Mouse (Mus musculus) myocyte (in vitro differentiated cells): ENCODE measurements at regions not wholly inside any gene's neighbourhood (a gene's known extent, or its start where the extent isn't known, plus 50 kb on each side); places are given as distances from the start of the nearest gene placed in this dataset.

Source experiments
- H3K27me3 ChIP-seq: one replicate; pipeline ENCODE4 v1.6.1; 2011; ENCODE audit not compliant: control insufficient read depth, insufficient read depth, insufficient read length
- H3K36me3 ChIP-seq: one replicate; pipeline ENCODE4 v1.6.1; 2011; ENCODE audit not compliant: control insufficient read depth, insufficient read depth
- H3K4me2 ChIP-seq: one replicate; pipeline ENCODE4 v1.6.1; 2011; ENCODE audit warnings: low read depth, control low read depth
- H3K4me3 ChIP-seq: one replicate; pipeline ENCODE4 v1.5.1; 2011; ENCODE audit warnings: mild to moderate bottlenecking, control low read depth, moderate library complexity
- H3K79me2 ChIP-seq: one replicate; pipeline ENCODE4 v1.6.1; 2011; ENCODE audit not compliant: control insufficient read depth, insufficient read depth
- H3ac ChIP-seq: one replicate; pipeline ENCODE4 v1.6.1; 2011; ENCODE audit not compliant: control insufficient read depth, insufficient read length
- CEBPB ChIP-seq: IDR thresholded peaks from 2 replicates; pipeline ENCODE4 v1.6.1; 2011; ENCODE audit warnings: mild to moderate bottlenecking, moderate library complexity; ENCODE audit not compliant: poor library complexity, insufficient read depth, severe bottlenecking
- E2F4 ChIP-seq: IDR thresholded peaks from one replicate; pipeline ENCODE4 v1.6.1; 2011; ENCODE audit warnings: mild to moderate bottlenecking, control low read depth, moderate library complexity; ENCODE audit not compliant: insufficient read depth
- MAX ChIP-seq: IDR thresholded peaks from one replicate; pipeline ENCODE4 v1.6.1; 2011; ENCODE audit warnings: low read depth, mild to moderate bottlenecking, control low read depth
- MYOD1 ChIP-seq, 3 experiments: IDR thresholded peaks; one replicate each; pipeline ENCODE4 v1.6.1; 2011; ENCODE audit warnings: control low read depth in 2 of 3, low read depth in 2 of 3, mild to moderate bottlenecking in 2 of 3, moderate library complexity in 1 of 3; ENCODE audit not compliant: insufficient read length in 2 of 3, control insufficient read depth in 1 of 3
- MYOG ChIP-seq, 3 experiments: IDR thresholded peaks; one replicate each; pipeline ENCODE4 v1.6.1; 2011; ENCODE audit warnings: control low read depth in 2 of 3, low read depth in 2 of 3, mild to moderate bottlenecking in 2 of 3; ENCODE audit not compliant: insufficient read length in 2 of 3, control insufficient read depth in 1 of 3, insufficient read depth in 1 of 3
- POLR2A ChIP-seq: IDR thresholded peaks from one replicate; pipeline ENCODE4 v1.6.1; 2011; ENCODE audit warnings: low read depth, mild to moderate bottlenecking, control low read depth, moderate library complexity; ENCODE audit not compliant: insufficient read length
- POLR2AphosphoS2 ChIP-seq: IDR thresholded peaks from one replicate; pipeline ENCODE4 v1.6.1; 2011; ENCODE audit warnings: low read depth, control low read depth; ENCODE audit not compliant: insufficient read length
- REST ChIP-seq: IDR thresholded peaks from one replicate; pipeline ENCODE4 v1.6.1; 2011; ENCODE audit warnings: mild to moderate bottlenecking, control low read depth, moderate library complexity; ENCODE audit not compliant: insufficient read depth, insufficient read length
- SRF ChIP-seq: IDR thresholded peaks from one replicate; pipeline ENCODE4 v1.6.1; 2011; ENCODE audit warnings: low read depth; ENCODE audit not compliant: control insufficient read depth, insufficient read length
- TCF12 ChIP-seq: IDR thresholded peaks from one replicate; pipeline ENCODE4 v1.6.1; 2011; ENCODE audit warnings: mild to moderate bottlenecking, control low read depth; ENCODE audit not compliant: poor library complexity, insufficient read depth, severe bottlenecking
- TCF3 ChIP-seq: IDR thresholded peaks from one replicate; pipeline ENCODE4 v1.6.1; 2011; ENCODE audit warnings: low read depth, control low read depth; ENCODE audit not compliant: insufficient read length
- USF1 ChIP-seq: IDR thresholded peaks from one replicate; pipeline ENCODE4 v1.6.1; 2011; ENCODE audit warnings: low read depth, mild to moderate bottlenecking, control low read depth, moderate library complexity

GRCm38 (mm10) chr3:50605750-50606149, 162.3 kb upstream of the Slc7a11 start:
- H3K79me2 ChIP-seq, result no peaks in the 10 kb centered on the region
- no peaks in the 10 kb centered on the region for H3K36me3 ChIP-seq
- H3K4me3 ChIP-seq, result no peak overlapping the region
- H3K27me3 ChIP-seq, result no peaks in the 10 kb centered on the region
- no peak overlapping the region for H3K4me2 ChIP-seq
- no peak overlapping the region for H3ac ChIP-seq
- TF ChIP-seq MYOD1 (IDR thresholded peaks at IDR 0.05; ENCODE audit: control insufficient read depth in 1 of 3, insufficient read length in 2 of 3, low read depth in 2 of 3) (no peak), POLR2A (no peak), POLR2AphosphoS2 (no peak), MYOG (IDR thresholded peaks at IDR 0.05; ENCODE audit: control insufficient read depth in 1 of 3, insufficient read depth in 1 of 3, insufficient read length in 2 of 3, low read depth in 2 of 3) (no peak), CEBPB (no peak), TCF12 (no peak), E2F4 (no peak), TCF3 (no peak)

- H3K4me3 ChIP-seq, result no peak overlapping the region
- H3ac ChIP-seq, result no peak overlapping the region
- H3K79me2 ChIP-seq, result no peaks in the 10 kb centered on the region
- TF ChIP-seq CEBPB, result no peak
- no peak for TF ChIP-seq TCF12
- H3K27me3 ChIP-seq, result no peaks in the 10 kb centered on the region
- H3K36me3 ChIP-seq, result no peaks in the 10 kb centered on the region
- no peak overlapping the region for H3K4me2 ChIP-seq
Measured at GRCm38 (mm10) chr3:50603182-50603581, 159.8 kb upstream of the Slc7a11 start.

- no peaks in the 10 kb centered on the region for H3K79me2 ChIP-seq
- H3K4me2 ChIP-seq, result no peak overlapping the region
- no peak overlapping the region for H3ac ChIP-seq
- TF ChIP-seq TCF3, result no peak
- no peak for TF ChIP-seq REST
- TF ChIP-seq MAX, result no peak
- no peak for TF ChIP-seq POLR2A
- no peak for TF ChIP-seq E2F4
- H3K36me3 ChIP-seq, result no peaks in the 10 kb centered on the region
- H3K27me3 ChIP-seq, result no peaks in the 10 kb centered on the region
- H3K4me3 ChIP-seq, result no peak overlapping the region
Measured at GRCm38 (mm10) chr3:50595732-50596131, 152.3 kb upstream of the Slc7a11 start.

- Histone ChIP-seq H3K36me3 (no peaks in the 10 kb centered on the region), H3K4me3 (no peak overlapping the region), H3K79me2 (no peaks in the 10 kb centered on the region), H3ac (no peak overlapping the region), H3K27me3 (no peaks in the 10 kb centered on the region), H3K4me2 (no peak overlapping the region)
- TF ChIP-seq POLR2A (no peak), TCF12 (no peak), SRF (no peak), REST (no peak), TCF3 (no peak), MYOG (IDR thresholded peaks at IDR 0.05; ENCODE audit: control insufficient read depth in 1 of 3, insufficient read depth in 1 of 3, insufficient read length in 2 of 3, low read depth in 2 of 3) (no peak), POLR2AphosphoS2 (no peak), MAX (no peak), CEBPB (no peak), E2F4 (no peak), USF1 (no peak), MYOD1 (IDR thresholded peaks at IDR 0.05; ENCODE audit: control insufficient read depth in 1 of 3, insufficient read length in 2 of 3, low read depth in 2 of 3) (no peak)
Measured at GRCm38 (mm10) chr3:50584323-50584722, 140.9 kb upstream of the Slc7a11 start.

- Histone ChIP-seq H3K36me3 (no peaks in the 10 kb centered on the region), H3K27me3 (no peaks in the 10 kb centered on the region), H3K4me2 (no peak overlapping the region), H3K79me2 (no peaks in the 10 kb centered on the region), H3ac (no peak overlapping the region), H3K4me3 (no peak overlapping the region)
- no peak for TF ChIP-seq POLR2AphosphoS2
Measured at GRCm38 (mm10) chr3:50583475-50583874, 140.1 kb upstream of the Slc7a11 start.

GRCm38 (mm10) chr3:50574388-50574787, 131.0 kb upstream of the Slc7a11 start:
- Histone ChIP-seq H3K27me3 (no peaks in the 10 kb centered on the region), H3K4me3 (no peak overlapping the region), H3K36me3 (no peaks in the 10 kb centered on the region), H3ac (no peak overlapping the region), H3K79me2 (no peaks in the 10 kb centered on the region), H3K4me2 (no peak overlapping the region)
- no peak for TF ChIP-seq POLR2AphosphoS2
- no peak for TF ChIP-seq MAX
- TF ChIP-seq REST, result no peak
- TF ChIP-seq USF1, result no peak
- TF ChIP-seq TCF3, result no peak
- TF ChIP-seq E2F4, result no peak
